Mouse (Mus musculus): ENCODE measurements around the gene Tex35. TPM values are rescaled to one million over a fixed set of nuclear protein-coding genes. Genes with fewer than 3 reads are reported as not detected.

The Tex35 gene
- polyA plus RNA-seq, 1 experiment from 2014 or later: not detected

- H3K27ac ChIP-seq (ENCODE audit: low read length): no peak overlapping the region
- H3K4me3 ChIP-seq (replicated peaks; ENCODE audit: low read length): no peak overlapping the region
- no peaks in the 10 kb centered on the region for H3K36me3 ChIP-seq (ENCODE audit: control insufficient read depth, insufficient read depth)
- no peaks in the 10 kb centered on the region for H3K27me3 ChIP-seq (replicated peaks; ENCODE audit: control insufficient read depth, insufficient read depth, low read length)
- no peak overlapping the region for H3K9ac ChIP-seq (replicated peaks; ENCODE audit: low read depth, low read length)
- WGBS: 92% methylated on average over 3 of the region's 3 CpGs
- 0 out of 2 replicates have a peak, but pooled peaks cover 2% of the 10 kb centered on the region for H3K9me3 ChIP-seq (ENCODE audit: control insufficient read depth, low read length)
- H3K4me1 ChIP-seq (replicated peaks; ENCODE audit: control insufficient read depth, insufficient read depth, low read length): peaks cover 4% of the 10 kb centered on the region; the same call in 1 of the 2 replicates
- H3K4me2 ChIP-seq (ENCODE audit: low read length): no peak overlapping the region
- ATAC-seq: no peak
Observed at GRCm38 (mm10) chr1:157090835-157091234, 17.6 kb downstream of the Tex35 start.

GRCm38 (mm10) chr1:157086097-157086994 lies 22.1 kb downstream of the Tex35 start:
- no peaks in the 10 kb centered on the region for H3K36me3 ChIP-seq (ENCODE audit: control insufficient read depth, insufficient read depth)
- 6% methylated on average over 25 of the region's 25 CpGs for WGBS
- H3K4me1 ChIP-seq (replicated peaks; ENCODE audit: control insufficient read depth, insufficient read depth, low read length): peaks cover 4% of the 10 kb centered on the region; the same call in 1 of the 2 replicates
- no peaks in the 10 kb centered on the region for H3K9me3 ChIP-seq (ENCODE audit: control insufficient read depth, low read length)
- peak; percentile 84 for ATAC-seq
- no peak overlapping the region for H3K27ac ChIP-seq (ENCODE audit: low read length)
- peak overlapping the region; percentile 51 for H3K9ac ChIP-seq (replicated peaks; ENCODE audit: low read depth, low read length)
- peak overlapping the region; percentile 57 for H3K4me2 ChIP-seq (ENCODE audit: low read length)
- peak overlapping the region; percentile 41 for H3K4me3 ChIP-seq (replicated peaks; ENCODE audit: low read length)
- H3K27me3 ChIP-seq (replicated peaks; ENCODE audit: control insufficient read depth, insufficient read depth, low read length): no peaks in the 10 kb centered on the region

DNA sequence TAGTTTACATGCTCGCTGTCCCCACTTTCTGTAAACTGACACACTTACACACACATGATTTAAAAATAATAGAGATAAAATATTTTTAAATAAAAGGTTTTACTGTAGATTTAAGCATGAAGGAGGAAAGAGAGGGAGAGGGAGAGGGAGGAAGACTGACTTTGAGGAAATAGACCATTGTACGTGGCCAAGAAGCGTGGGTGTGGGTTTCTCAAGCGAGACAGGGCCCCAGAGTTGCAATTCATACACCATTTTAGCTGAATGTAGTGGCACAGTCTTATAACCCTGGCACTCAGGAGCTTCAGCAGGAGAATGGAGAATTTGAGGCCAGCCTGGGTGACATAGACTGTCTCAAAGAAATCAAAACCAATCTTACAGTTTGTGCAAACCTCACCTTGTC lies 25.5 kb downstream of the Tex35 start:
- Histone ChIP-seq H3K4me1 (replicated peaks; ENCODE audit: control insufficient read depth, insufficient read depth, low read length) (peaks cover 4% of the 10 kb centered on the region), H3K9me3 (ENCODE audit: control insufficient read depth, low read length) (no peaks in the 10 kb centered on the region), H3K4me3 (replicated peaks; ENCODE audit: low read length) (no peak overlapping the region), H3K27ac (ENCODE audit: low read length) (no peak overlapping the region), H3K27me3 (replicated peaks; ENCODE audit: control insufficient read depth, insufficient read depth, low read length) (no peaks in the 10 kb centered on the region), H3K4me2 (ENCODE audit: low read length) (no peak overlapping the region), H3K9ac (replicated peaks; ENCODE audit: low read depth, low read length) (no peak overlapping the region), H3K36me3 (ENCODE audit: control insufficient read depth, insufficient read depth) (no peaks in the 10 kb centered on the region)
- ATAC-seq: no peak
- WGBS: 84% methylated on average over 4 of the region's 4 CpGs

DNA sequence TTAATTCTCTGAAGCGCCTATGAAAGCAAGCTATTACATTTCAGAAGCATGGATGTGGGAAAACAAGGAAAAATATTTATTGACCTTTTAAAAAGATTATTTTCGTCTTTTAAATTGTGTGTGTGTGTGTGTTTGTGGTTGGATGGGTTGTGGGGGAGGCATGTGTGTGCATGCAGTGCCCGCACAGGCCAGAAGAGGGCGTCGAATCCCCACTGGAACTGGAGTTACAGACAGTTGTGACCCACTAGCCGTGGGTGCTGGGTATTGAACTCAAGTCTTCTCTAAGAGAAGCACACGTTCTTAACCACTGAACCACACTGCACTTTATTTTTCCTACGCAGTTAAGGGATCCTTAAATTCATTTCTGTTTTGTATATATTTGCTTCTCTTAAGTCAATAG lies 26.5 kb downstream of the Tex35 start:
- Histone ChIP-seq H3K4me2 (ENCODE audit: low read length) (no peak overlapping the region), H3K9me3 (ENCODE audit: control insufficient read depth, low read length) (no peaks in the 10 kb centered on the region), H3K9ac (replicated peaks; ENCODE audit: low read depth, low read length) (no peak overlapping the region), H3K36me3 (ENCODE audit: control insufficient read depth, insufficient read depth) (no peaks in the 10 kb centered on the region), H3K4me1 (replicated peaks; ENCODE audit: control insufficient read depth, insufficient read depth, low read length) (peaks cover 4% of the 10 kb centered on the region), H3K27ac (ENCODE audit: low read length) (no peak overlapping the region), H3K4me3 (replicated peaks; ENCODE audit: low read length) (no peak overlapping the region), H3K27me3 (replicated peaks; ENCODE audit: control insufficient read depth, insufficient read depth, low read length) (no peaks in the 10 kb centered on the region)
- 54% methylated on average over 8 of the region's 8 CpGs for WGBS
- ATAC-seq: no peak

- no peak overlapping the region for H3K4me2 ChIP-seq (ENCODE audit: low read length)
- 52% methylated on average over 15 of the region's 15 CpGs for WGBS
- H3K4me3 ChIP-seq (replicated peaks; ENCODE audit: low read length): no peak overlapping the region
- H3K4me1 ChIP-seq (replicated peaks; ENCODE audit: control insufficient read depth, insufficient read depth, low read length): no peaks in the 10 kb centered on the region; the same call in none of the 2 replicates
- no peak for ATAC-seq
- no peaks in the 10 kb centered on the region for H3K27me3 ChIP-seq (replicated peaks; ENCODE audit: control insufficient read depth, insufficient read depth, low read length)
- no peaks in the 10 kb centered on the region for H3K36me3 ChIP-seq (ENCODE audit: control insufficient read depth, insufficient read depth)
- no peak overlapping the region for H3K27ac ChIP-seq (ENCODE audit: low read length)
- no peaks in the 10 kb centered on the region for H3K9me3 ChIP-seq (ENCODE audit: control insufficient read depth, low read length)
- H3K9ac ChIP-seq (replicated peaks; ENCODE audit: low read depth, low read length): no peak overlapping the region
Observed at GRCm38 (mm10) chr1:157081076-157081804, 27.2 kb downstream of the Tex35 start.

DNA sequence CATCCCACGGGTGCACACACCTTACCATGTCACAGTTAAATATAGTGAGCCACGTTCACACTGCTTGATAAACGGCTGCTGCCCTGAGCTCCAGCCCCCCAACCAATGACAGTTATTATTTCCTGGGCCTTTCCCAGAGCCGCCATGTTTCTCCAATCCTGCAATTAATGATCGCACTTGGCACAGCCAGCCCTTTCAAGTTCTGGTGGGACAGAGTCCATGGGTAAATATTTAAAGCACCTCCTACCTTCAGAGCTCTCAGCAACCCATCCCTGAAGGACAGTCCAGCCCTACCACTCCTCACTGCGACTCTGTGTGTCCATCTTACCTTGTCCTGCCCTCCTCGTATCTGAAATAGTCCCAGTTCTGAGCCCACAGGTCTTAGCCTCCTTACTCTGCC lies 28.4 kb downstream of the Tex35 start:
- no peaks in the 10 kb centered on the region; the same call in none of the 2 replicates for H3K4me1 ChIP-seq (replicated peaks; ENCODE audit: control insufficient read depth, insufficient read depth, low read length)
- no peak overlapping the region for H3K27ac ChIP-seq (ENCODE audit: low read length)
- no peak overlapping the region for H3K4me2 ChIP-seq (ENCODE audit: low read length)
- 67% methylated on average over 7 of the region's 7 CpGs for WGBS
- no peak overlapping the region for H3K9ac ChIP-seq (replicated peaks; ENCODE audit: low read depth, low read length)
- H3K36me3 ChIP-seq (ENCODE audit: control insufficient read depth, insufficient read depth): no peaks in the 10 kb centered on the region
- no peak overlapping the region for H3K4me3 ChIP-seq (replicated peaks; ENCODE audit: low read length)
- H3K27me3 ChIP-seq (replicated peaks; ENCODE audit: control insufficient read depth, insufficient read depth, low read length): no peaks in the 10 kb centered on the region
- ATAC-seq: no peak
- no peaks in the 10 kb centered on the region for H3K9me3 ChIP-seq (ENCODE audit: control insufficient read depth, low read length)

DNA sequence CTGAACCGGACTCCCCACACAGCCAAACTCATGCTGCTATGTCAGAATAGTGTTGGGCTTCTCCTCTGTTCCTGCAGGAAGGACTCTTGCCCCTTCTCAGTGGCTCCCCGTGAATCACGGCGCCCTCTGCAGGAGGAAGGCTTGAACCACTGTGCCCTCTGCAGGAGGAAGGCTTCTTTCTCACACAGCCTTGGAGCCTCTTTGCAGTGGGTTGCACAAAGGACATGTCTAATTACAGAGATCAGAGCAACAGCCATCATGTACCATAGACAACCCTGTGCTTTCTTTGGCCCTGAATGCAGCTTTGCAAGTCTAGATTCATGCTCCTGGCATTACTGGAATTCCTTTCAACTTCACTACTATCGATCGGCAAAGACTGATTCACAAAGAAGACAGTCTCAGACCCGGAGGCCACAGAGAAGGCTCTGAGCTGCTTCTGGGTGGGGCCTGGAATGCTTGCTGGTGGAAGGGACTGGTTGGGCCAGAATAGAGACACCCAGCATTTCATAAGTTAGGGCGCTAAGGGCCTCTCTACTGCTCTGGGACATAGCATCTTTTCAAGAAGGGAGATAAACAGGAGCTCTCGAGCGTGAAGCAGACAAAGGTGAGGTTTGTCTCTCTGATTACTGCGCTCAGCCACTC lies 29.0 kb downstream of the Tex35 start:
- ATAC-seq: 0 out of 2 replicates have a peak, but pooled peaks have one; percentile 19
- Histone ChIP-seq H3K4me2 (ENCODE audit: low read length) (no peak overlapping the region), H3K4me3 (replicated peaks; ENCODE audit: low read length) (no peak overlapping the region), H3K9ac (replicated peaks; ENCODE audit: low read depth, low read length) (no peak overlapping the region), H3K36me3 (ENCODE audit: control insufficient read depth, insufficient read depth) (no peaks in the 10 kb centered on the region), H3K27ac (ENCODE audit: low read length) (no peak overlapping the region), H3K4me1 (replicated peaks; ENCODE audit: control insufficient read depth, insufficient read depth, low read length) (no peaks in the 10 kb centered on the region; the same call in none of the 2 replicates), H3K27me3 (replicated peaks; ENCODE audit: control insufficient read depth, insufficient read depth, low read length) (no peaks in the 10 kb centered on the region), H3K9me3 (ENCODE audit: control insufficient read depth, low read length) (no peaks in the 10 kb centered on the region)
- 26% methylated on average over 11 of the region's 11 CpGs for WGBS

- no peak overlapping the region for H3K4me2 ChIP-seq (ENCODE audit: low read length)
- H3K27me3 ChIP-seq (replicated peaks; ENCODE audit: control insufficient read depth, insufficient read depth, low read length): no peaks in the 10 kb centered on the region
- peak; percentile 39 for ATAC-seq
- no peak overlapping the region for H3K27ac ChIP-seq (ENCODE audit: low read length)
- no peaks in the 10 kb centered on the region; the same call in none of the 2 replicates for H3K4me1 ChIP-seq (replicated peaks; ENCODE audit: control insufficient read depth, insufficient read depth, low read length)
- no peaks in the 10 kb centered on the region for H3K9me3 ChIP-seq (ENCODE audit: control insufficient read depth, low read length)
- no peak overlapping the region for H3K9ac ChIP-seq (replicated peaks; ENCODE audit: low read depth, low read length)
- H3K4me3 ChIP-seq (replicated peaks; ENCODE audit: low read length): no peak overlapping the region
- no peaks in the 10 kb centered on the region for H3K36me3 ChIP-seq (ENCODE audit: control insufficient read depth, insufficient read depth)
- 61% methylated on average over 43 of the region's 43 CpGs for WGBS
Observed at GRCm38 (mm10) chr1:157076781-157077705, 31.4 kb downstream of the Tex35 start.

All from forebrain, embryonic 16.5 days (tissue).